Mouse (Mus musculus): Measurements from ENCODE around the gene Rpl9-ps1.

Rpl9-ps1 gene

DNA sequence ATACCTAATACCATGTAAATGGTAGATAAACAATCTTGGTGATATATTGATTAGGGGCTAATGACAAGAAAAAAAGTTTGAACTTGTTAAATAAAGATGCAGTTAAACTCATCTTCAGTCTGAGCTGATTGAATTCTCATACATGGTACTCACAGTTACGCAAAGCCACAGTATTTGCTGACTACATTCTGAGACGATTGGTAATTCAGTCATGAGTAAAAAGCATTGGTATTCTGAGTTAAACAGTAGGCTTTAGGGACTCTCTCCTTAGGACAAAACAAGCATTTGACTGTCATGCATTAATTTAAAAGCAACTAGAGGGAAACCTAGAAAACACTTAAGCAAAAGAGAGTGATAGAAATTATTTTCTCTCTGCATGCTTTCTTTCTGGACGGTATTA, 21.8 kb downstream of the Rpl9-ps1 start:
- no peak for DNase-seq (ENCODE audit: low spot score)

GRCm38 (mm10) chr11:83619037-83619436, 26.4 kb downstream of the Rpl9-ps1 start:
- no peak for DNase-seq (ENCODE audit: low spot score)

DNA sequence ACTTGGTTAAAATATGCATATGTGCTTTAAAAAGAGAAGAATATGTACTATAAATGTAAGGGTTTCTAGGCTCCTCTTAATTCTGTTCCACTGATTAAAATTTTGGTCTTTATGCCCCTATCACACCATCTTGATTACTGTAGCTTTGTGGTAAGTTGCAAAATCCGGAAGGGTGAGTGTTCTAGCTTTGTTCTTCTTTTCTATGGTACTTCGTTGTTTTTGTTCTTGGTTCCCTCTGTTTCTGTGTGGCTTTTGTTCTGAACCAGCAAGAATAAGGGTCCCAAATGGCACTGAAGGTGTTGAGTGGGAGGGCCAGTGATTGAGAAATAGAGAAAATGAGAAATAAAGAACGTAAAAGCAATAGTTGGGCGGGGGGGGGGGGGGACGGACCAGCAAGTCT, 27.2 kb downstream of the Rpl9-ps1 start:
- no peak for DNase-seq (ENCODE audit: low spot score)

DNA sequence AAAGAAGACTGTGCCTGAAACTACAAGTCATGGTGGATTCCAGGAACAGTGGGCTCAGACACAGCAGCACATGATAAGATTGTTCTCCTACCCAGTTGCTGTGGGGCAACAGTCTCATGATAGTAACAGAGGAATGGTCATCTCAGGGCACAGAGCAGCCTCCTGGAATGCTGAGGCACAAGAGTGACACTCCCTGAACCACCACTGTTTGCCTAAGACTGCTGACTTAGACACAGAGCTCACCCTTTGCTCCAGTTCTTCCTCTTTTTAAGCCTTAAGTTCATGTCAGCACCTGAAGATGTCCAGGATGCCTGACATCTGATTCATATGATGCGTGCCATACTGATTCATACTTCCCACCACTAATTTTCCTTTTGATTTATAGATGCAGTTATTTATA, 28.8 kb downstream of the Rpl9-ps1 start:
- DNase-seq (ENCODE audit: low spot score): no peak

DNA sequence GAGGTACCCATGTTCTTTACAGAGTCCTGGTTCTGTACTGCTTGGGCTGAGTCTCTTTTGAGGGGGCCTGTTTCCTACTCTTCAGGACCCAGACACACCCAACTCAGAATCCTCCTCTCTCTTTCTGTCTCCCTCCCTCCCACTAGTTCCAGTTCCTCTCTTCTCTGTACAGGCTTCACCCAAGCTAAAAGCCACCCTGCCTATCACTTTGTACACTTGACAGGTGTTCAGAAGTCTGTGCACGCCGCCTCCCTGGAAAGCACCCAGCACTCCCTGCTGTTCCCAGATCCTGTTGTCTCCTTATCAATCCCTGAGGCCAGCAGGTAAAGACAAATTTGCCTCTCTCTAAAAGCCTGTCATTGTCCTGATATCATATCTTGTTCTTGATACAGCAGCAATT, 34.5 kb downstream of the Rpl9-ps1 start:
- no peak for DNase-seq (ENCODE audit: low spot score)

DNA sequence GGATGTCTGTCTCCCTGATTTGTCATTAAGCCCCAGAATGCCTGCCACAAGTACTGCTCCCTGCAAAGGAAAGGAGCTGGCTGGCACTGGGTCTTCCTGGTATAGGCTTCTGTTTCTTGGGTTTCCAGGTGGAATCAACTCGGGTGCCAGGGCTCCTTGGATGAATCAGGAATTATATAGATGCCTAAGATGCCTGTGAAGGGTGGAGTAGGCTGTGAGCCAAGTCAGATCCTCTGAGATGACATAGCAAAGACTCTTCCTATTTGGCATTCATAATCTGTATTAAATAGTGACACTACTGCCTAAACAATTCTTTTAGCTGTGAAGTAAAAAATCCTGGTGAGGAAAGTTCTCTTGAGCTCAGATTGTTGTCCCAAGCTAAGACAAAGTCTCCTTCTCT, 39.0 kb downstream of the Rpl9-ps1 start:
- DNase-seq (ENCODE audit: low spot score): no peak

GRCm38 (mm10) chr11:83605535-83605934, 39.9 kb downstream of the Rpl9-ps1 start:
- no peak for DNase-seq (ENCODE audit: low spot score)

DNA sequence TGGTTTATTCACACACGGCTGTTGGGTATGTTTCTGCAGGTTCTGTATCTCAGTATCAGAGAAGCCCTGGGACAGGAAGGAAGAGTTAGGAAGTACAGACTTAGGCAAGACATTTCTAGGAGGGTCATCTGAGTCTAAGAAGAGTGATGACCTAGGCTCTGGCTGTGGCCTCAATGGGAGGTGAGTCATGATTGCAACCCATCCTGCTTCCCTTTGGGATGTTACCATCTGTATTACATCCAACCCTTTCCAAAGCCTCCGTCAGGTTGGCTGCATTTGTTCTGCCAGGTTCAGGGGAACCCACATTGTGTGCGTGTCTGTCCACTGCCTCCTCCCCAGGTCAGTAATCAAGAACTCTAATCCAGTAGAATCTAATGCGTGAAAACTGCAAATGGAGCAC, 40.7 kb downstream of the Rpl9-ps1 start:
- no peak for DNase-seq (ENCODE audit: low spot score)

DNA sequence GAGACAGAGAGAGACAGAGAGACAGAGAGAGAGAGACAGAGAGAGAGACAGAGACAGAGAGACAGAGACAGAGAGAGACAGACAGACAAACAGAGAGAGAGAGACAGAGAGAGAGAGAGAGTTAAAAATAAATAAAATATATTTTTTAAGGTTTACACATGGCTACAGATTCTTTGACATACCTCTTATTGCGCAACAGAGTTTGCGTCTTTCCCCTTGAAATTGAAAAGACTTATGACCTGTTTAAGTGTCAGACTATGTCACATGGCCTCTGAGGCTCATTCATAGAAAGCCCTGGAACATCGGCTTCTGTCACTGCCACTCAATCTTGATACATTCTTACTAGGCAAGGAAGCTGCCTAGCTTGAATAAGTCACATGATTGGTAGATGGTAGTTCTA, 42.0 kb downstream of the Rpl9-ps1 start:
- DNase-seq (ENCODE audit: low spot score): no peak

GRCm38 (mm10) chr11:83600576-83600975, 44.8 kb downstream of the Rpl9-ps1 start:
- DNase-seq (ENCODE audit: low spot score): no peak

DNA sequence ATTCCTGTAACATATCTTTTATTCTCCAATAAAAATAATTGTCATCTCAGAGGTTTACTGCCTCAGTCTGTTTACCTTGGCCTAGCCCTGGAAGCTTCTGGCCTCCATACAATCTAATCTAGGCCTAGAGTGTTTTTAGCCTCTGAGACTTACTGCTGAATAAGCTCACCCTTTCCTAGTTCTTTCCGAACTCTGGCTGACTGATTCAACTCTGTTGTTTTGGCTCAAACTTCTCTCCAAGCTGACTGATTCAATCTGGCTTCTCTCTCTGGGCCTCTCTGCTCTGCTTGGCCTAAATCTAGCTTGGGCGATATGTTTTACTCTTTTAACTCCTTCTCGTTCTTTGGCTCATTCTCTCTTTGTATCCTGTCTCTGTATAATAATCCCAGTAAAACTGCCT, 46.4 kb downstream of the Rpl9-ps1 start:
- DNase-seq (ENCODE audit: low spot score): no peak

GRCm38 (mm10) chr11:83598207-83598837, 47.1 kb downstream of the Rpl9-ps1 start:
- no peak for DNase-seq (ENCODE audit: low spot score)

- DNase-seq (ENCODE audit: low spot score): no peak
These were observed 47.6 kb downstream of the Rpl9-ps1 start for GRCm38 (mm10) chr11:83597796-83598195.

GRCm38 (mm10) chr11:83595669-83596455, 49.6 kb downstream of the Rpl9-ps1 start:
- no peak for DNase-seq (ENCODE audit: low spot score)
